Mouse (Mus musculus) midbrain, postnatal 0 days (tissue): ENCODE data around the gene Foxn3. TPM values are rescaled to one million over a fixed set of nuclear protein-coding genes. Genes with fewer than 3 reads are reported as not detected.

Experiments used
- ATAC-seq: fragments of 200-750 bp; cut with Nextera tagmentation; 2 replicates; pipeline ENCODE4 v1.8.0; 2017; ENCODE audit warnings: moderate number of reproducible peaks, mild to moderate bottlenecking, moderate TSS enrichment, moderate library complexity; ENCODE audit not compliant: low FRiP score
- DNase-seq: peaks from one replicate; pipeline ENCODE4 v3.0.0-alpha.2; 2015; ENCODE audit warnings: low spot score
- H3K27ac ChIP-seq: fragments of 300-500 bp; sonication (generic); 2 replicates; pipeline ENCODE4 v1.5.1; 2014; ENCODE audit warnings: low read depth, mild to moderate bottlenecking, low read length, mixed read lengths
- H3K27me3 ChIP-seq: fragments of 300-500 bp; sonication (generic); 2 replicates; pipeline ENCODE4 v1.6.1; 2014; ENCODE audit warnings: low read length, control low read depth, mixed read lengths; ENCODE audit not compliant: insufficient read depth
- H3K36me3 ChIP-seq: fragments of 300-500 bp; sonication (generic); 2 replicates; pipeline ENCODE4 v1.6.1; 2014; ENCODE audit warnings: low read length, control low read depth, mixed read lengths; ENCODE audit not compliant: insufficient read depth
- H3K4me1 ChIP-seq: fragments of 300-500 bp; sonication (generic); 2 replicates; pipeline ENCODE4 v1.6.1; 2014; ENCODE audit warnings: mild to moderate bottlenecking, control low read depth, antibody characterized with exemption, low read length, mixed read lengths; ENCODE audit not compliant: insufficient read depth
- H3K4me2 ChIP-seq: fragments of 300-500 bp; sonication (generic); 2 replicates; pipeline ENCODE4 v1.6.1; 2014; ENCODE audit warnings: low read depth, mild to moderate bottlenecking, low read length, mixed read lengths; ENCODE audit not compliant: poor library complexity, severe bottlenecking
- H3K4me3 ChIP-seq: fragments of 300-500 bp; sonication (generic); 2 replicates; pipeline ENCODE4 v1.5.1; 2014; ENCODE audit warnings: low read depth, mild to moderate bottlenecking, low read length, moderate library complexity
- H3K9ac ChIP-seq: fragments of 300-500 bp; sonication (generic); replicated peaks from 2 replicates; pipeline ENCODE4 v1.6.1; 2014; ENCODE audit warnings: mild to moderate bottlenecking, low read length, moderate library complexity, mixed read lengths; ENCODE audit not compliant: poor library complexity, severe bottlenecking
- H3K9me3 ChIP-seq: fragments of 300-500 bp; sonication (generic); 2 replicates; pipeline ENCODE4 v1.6.1; 2016; ENCODE audit warnings: low read length, control low read depth
- CTCF ChIP-seq: IDR thresholded peaks from 2 replicates; pipeline ENCODE4 v1.5.1; 2016; ENCODE audit warnings: antibody characterized with exemption, mild to moderate bottlenecking
- WGBS: fragments of 180-500 bp; shearing (Covaris S2); extraction: QIAGEN DNeasy Blood & Tissue Kit; methylation state at CpG from one replicate; pipeline ENCODE4 v1.1.7; 2014; 5-methylcytosine and 5-hydroxymethylcytosine counted together
- polyA plus RNA-seq: library from polyadenylated mRNA; unstranded; fragments of >200 nt; fragmentation: Nextera tagmentation; extraction: Ambion mirVana; gene quantifications from 2 replicates; pipeline ENCODE4 v1.2.1, GENCODE M21; 2015
- total RNA-seq: library from RNA; depleted of rRNA; stranded (reverse); fragments of >200 nt; gene quantifications from 2 replicates; pipeline ENCODE4 v1.2.3, GENCODE M21; 2014

Foxn3 gene
- total and polyA plus RNA-seq, 2 experiments from 2014 or later: 38.9 to 72.7 TPM

DNA sequence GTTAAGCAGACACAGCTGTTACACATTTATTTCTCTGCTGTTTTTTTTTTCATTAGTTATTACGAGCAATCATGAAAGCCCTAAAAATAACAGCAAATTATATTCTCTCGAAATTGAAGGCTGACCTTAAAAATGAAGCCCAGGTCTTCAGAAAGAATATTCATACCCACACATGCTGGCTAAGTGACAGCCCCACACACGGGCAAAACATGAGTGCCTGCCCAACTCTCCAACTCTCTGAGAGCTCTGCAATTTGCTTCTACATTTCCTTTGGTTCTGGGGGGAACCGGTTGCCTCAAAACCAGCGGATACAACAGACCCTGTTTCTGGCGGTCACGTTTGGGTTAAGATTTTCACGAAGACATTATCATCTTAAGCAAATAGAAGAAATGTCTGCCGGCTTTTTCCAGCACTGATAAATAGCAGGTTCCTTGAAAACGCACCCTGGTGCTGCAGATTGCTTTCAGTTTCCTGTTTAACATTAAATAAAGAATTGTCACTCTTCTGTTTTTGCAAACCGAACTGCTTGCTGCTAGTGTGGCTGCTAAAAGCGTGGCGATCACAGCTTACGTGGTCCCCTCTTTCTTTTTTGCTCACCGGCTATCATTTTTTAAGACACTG, 156.6 kb downstream of the Foxn3 start:
- Histone ChIP-seq H3K9ac (no peak overlapping the region), H3K36me3 (no peaks in the 10 kb centered on the region), H3K9me3 (no peaks in the 10 kb centered on the region), H3K4me1 (no peaks in the 10 kb centered on the region), H3K27me3 (no peaks in the 10 kb centered on the region), H3K4me3 (no peak overlapping the region), H3K27ac (no peak overlapping the region), H3K4me2 (no peak overlapping the region)
- WGBS: 67% methylated on average over 15 of the region's 15 CpGs
- ATAC-seq (no peak), DNase-seq (no peak)
- TF ChIP-seq CTCF: no peak

DNA sequence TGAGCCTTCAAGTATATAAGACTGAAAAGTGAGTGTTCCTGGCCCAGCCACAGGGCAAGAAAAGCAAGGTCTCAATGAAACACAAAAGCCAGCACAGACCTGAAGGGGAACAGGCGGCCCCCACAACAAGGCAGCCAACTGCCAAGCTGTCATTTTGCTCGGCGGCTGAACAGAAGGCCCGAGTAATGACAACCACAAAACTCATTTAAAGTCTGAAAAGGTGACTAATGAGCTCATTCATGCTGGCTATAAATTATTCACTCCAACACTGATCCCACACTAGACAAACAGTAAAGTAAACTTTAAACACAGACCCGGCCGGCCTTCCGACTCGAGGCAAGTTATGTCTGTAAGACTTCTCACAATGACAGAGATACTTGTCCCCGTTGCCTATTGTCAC, 157.1 kb downstream of the Foxn3 start:
- no peak for TF ChIP-seq CTCF
- DNase-seq (peak; percentile 25), ATAC-seq (no peak)
- Histone ChIP-seq H3K27ac (no peak overlapping the region), H3K9ac (no peak overlapping the region), H3K4me1 (no peaks in the 10 kb centered on the region), H3K9me3 (no peaks in the 10 kb centered on the region), H3K36me3 (no peaks in the 10 kb centered on the region), H3K4me2 (no peak overlapping the region), H3K4me3 (no peak overlapping the region), H3K27me3 (no peaks in the 10 kb centered on the region)
- 27% methylated on average over 9 of the region's 9 CpGs for WGBS

DNA sequence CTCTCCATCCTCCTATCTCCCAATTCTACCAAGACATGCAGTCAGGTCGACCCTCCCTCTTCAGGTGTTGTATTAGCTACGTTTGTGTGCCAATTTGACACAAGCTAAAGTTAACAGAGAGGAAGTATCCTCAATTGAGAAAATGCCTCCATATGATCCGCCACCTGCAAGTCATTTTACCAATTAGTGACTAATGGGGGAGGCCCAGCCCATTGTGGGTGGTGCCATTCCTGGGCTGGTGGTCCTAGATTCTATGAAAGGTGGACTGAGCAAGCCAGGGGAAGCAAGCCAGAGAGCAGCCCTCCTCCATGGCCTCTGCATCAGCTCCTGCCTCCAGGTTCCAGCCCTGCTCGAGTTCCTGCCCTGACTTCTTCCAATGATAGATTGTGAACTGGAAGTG, 158.0 kb downstream of the Foxn3 start:
- no peak for DNase-seq
- Histone ChIP-seq H3K9ac (no peak overlapping the region), H3K27me3 (no peaks in the 10 kb centered on the region), H3K9me3 (no peaks in the 10 kb centered on the region), H3K27ac (no peak overlapping the region), H3K4me3 (no peak overlapping the region), H3K4me1 (no peaks in the 10 kb centered on the region), H3K36me3 (no peaks in the 10 kb centered on the region), H3K4me2 (no peak overlapping the region)
- 93% methylated on average over 4 of the region's 4 CpGs for WGBS
- ATAC-seq: no peak
- no peak for TF ChIP-seq CTCF

DNA sequence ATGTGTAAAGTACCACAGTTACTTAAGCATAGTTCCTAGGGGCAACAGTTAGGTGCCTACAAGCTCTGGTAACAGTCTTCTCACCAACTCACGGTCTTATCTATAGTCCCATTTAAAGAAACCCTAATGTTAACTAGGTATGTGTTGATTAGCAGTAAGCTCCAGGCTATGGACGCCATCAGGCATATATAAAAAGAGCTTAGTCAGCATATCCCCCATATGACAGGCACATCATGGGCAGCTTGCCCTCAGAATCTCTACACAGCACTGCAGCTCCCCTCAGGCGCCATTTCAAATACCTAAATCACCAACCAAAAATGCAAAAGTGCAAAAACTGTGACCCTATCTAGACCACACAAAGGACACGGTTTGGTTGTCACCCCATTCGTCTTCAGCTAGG, 160.4 kb downstream of the Foxn3 start:
- Histone ChIP-seq H3K9ac (no peak overlapping the region), H3K4me2 (no peak overlapping the region), H3K27ac (no peak overlapping the region), H3K9me3 (no peaks in the 10 kb centered on the region), H3K4me3 (no peak overlapping the region), H3K36me3 (no peaks in the 10 kb centered on the region), H3K4me1 (no peaks in the 10 kb centered on the region), H3K27me3 (no peaks in the 10 kb centered on the region)
- ATAC-seq (no peak), DNase-seq (no peak)
- WGBS: 99% methylated on average over 5 of the region's 5 CpGs
- no peak for TF ChIP-seq CTCF

DNA sequence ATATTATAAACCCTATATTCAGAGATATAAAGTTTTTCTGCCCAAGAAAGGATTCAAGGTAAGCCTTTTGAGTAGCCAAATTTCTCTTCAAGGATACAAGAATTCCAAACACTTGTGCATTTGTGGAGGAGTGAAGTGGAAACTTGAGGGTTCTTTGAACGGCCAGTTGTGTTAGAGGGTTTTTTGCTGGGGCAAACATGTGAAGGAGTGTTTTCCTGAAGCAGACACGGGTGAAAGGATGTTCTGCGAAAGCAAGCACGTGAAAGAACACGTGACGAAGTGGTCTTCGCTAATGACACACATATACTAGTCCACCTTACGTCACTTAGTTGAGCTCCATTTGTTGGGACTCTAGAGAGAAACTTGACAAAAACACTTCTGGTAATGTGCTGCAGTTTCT, 162.5 kb downstream of the Foxn3 start:
- ATAC-seq (no peak), DNase-seq (no peak)
- Histone ChIP-seq H3K4me1 (no peaks in the 10 kb centered on the region), H3K27ac (no peak overlapping the region), H3K27me3 (no peaks in the 10 kb centered on the region), H3K9ac (no peak overlapping the region), H3K4me2 (no peak overlapping the region), H3K36me3 (no peaks in the 10 kb centered on the region), H3K4me3 (no peak overlapping the region), H3K9me3 (no peaks in the 10 kb centered on the region)
- TF ChIP-seq CTCF: no peak
- WGBS: 97% methylated on average over 8 of the region's 8 CpGs

DNA sequence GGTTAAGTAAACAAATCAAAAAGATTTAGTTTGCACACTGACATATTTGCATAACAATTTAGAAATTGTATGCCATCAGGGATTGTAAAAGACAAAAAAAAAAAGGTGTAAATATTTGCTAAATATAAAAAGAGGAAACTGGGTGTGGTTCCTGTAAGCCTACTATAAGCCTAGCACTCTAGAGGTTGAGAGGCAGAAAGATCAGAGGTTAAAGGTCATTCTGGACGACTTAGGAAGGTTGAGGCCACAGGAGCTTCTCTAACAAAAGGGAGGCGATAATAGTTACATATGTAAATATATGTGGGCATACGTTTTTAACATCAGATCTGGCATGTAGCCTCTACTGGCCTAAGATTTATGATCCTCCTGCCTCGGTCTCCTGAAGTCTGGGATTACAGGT, 163.8 kb downstream of the Foxn3 start:
- no peak overlapping the region for H3K4me2 ChIP-seq
- H3K9me3 ChIP-seq: no peaks in the 10 kb centered on the region
- 77% methylated on average over 4 of the region's 4 CpGs for whole genome bisulfite sequencing
- no peak overlapping the region for H3K9ac ChIP-seq
- DNase-seq (no peak), ATAC-seq (no peak)
- no peaks in the 10 kb centered on the region for H3K36me3 ChIP-seq
- no peaks in the 10 kb centered on the region for H3K4me1 ChIP-seq
- H3K27me3 ChIP-seq: no peaks in the 10 kb centered on the region
- no peak for TF ChIP-seq CTCF
- H3K27ac ChIP-seq: no peak overlapping the region
- H3K4me3 ChIP-seq: no peak overlapping the region
